ENCODE assay signal across 8 mouse cellular contexts in genomic region chr2:84936474-84937429, GRCm38 (mm10). TPM values are rescaled to one million over a fixed set of nuclear protein-coding genes. Genes with fewer than 3 reads are reported as not detected.
DNase-seq lines count a peak whose midpoint lies in the region; ATAC-seq and TF ChIP-seq lines count a peak whose summit lies in the region.

Gene Slc43a3 (plus strand): TSS chr2:84936579.

- H3K4me1 ChIP-seq in ES-E14 (ENCODE audit: control insufficient read depth in 2 of 2, insufficient read depth in 2 of 2, low read length in 2 of 2, poor library complexity in 1 of 2), result no peaks in the 10 kb centered on the region
- peaks cover 7% of the 10 kb centered on the region for H3K4me1 ChIP-seq in forebrain, embryonic 15.5 days
- H3K4me1 ChIP-seq in hindbrain, embryonic 10.5 days (replicated peaks), result peaks cover 22% of the 10 kb centered on the region
- H3K4me1 ChIP-seq in limb, embryonic 14.5 days (ENCODE audit: control insufficient read depth, insufficient read depth, low read length), result peaks cover 7% of the 10 kb centered on the region
- H3K4me1 ChIP-seq in midbrain, embryonic 15.5 days, result peaks cover 5% of the 10 kb centered on the region; the same call in 1 of the 2 replicates
- peaks cover 9% of the 10 kb centered on the region; the same call in 1 of the 2 replicates for H3K4me1 ChIP-seq in stomach, embryonic 15.5 days

- H3K4me3 ChIP-seq in ES-E14 (ENCODE audit: insufficient read depth in 1 of 2, low read depth in 1 of 2, low read length in 2 of 2, poor library complexity in 1 of 2, severe bottlenecking in 1 of 2), result peak within 1 kb of the TSS; percentile 63 to 73; a peak in 3 of 4 replicates
- peak within 1 kb of the TSS; percentile 25 for H3K4me3 ChIP-seq in forebrain, embryonic 15.5 days
- H3K4me3 ChIP-seq in hindbrain, embryonic 10.5 days, result peak within 1 kb of the TSS; percentile 56
- H3K4me3 ChIP-seq in limb, embryonic 14.5 days (replicated peaks; ENCODE audit: low read length), result peak within 1 kb of the TSS; percentile 45
- peak within 1 kb of the TSS; percentile 25 for H3K4me3 ChIP-seq in midbrain, embryonic 15.5 days
- peak within 1 kb of the TSS; percentile 49 for H3K4me3 ChIP-seq in stomach, embryonic 15.5 days (replicated peaks)

- ATAC-seq in forebrain, embryonic 15.5 days (replicated peaks), result peak; percentile 82
- peak; percentile 96 for ATAC-seq in limb, embryonic 14.5 days (ENCODE audit: low FRiP score, low read depth)
- ATAC-seq in midbrain, embryonic 15.5 days (replicated peaks), result peak; percentile 66
- ATAC-seq in stomach, embryonic 15.5 days (ENCODE audit: insufficient read depth, low FRiP score, low read depth), result peak; percentile 85

- DNase-seq in ES-E14 (ENCODE audit: low read depth, low spot score), result peak; percentile 36
- DNase-seq in adrenal gland, postnatal 36 days, result peak; percentile 81 to 83
- DNase-seq in hindbrain, embryonic 10.5 days (ENCODE audit: low spot score), result peak; percentile 82
- DNase-seq in limb, embryonic 14.5 days (ENCODE audit: low spot score), result peak; percentile 77
- DNase-seq in layer of hippocampus, adult 11-12 months (ENCODE audit: low spot score), result no peak

- peak; percentile 75; the same call in 1 of the 2 replicates for TF ChIP-seq POLR2A in limb, embryonic 14.5 days (IDR thresholded peaks at IDR 0.05; ENCODE audit: borderline replicate concordance, extremely low read depth, insufficient read depth, insufficient read length)

- H3K36me3 ChIP-seq in ES-E14 (ENCODE audit: control insufficient read depth, insufficient read depth, low read length, poor library complexity, severe bottlenecking), result no peaks in the 10 kb centered on the region
- H3K36me3 ChIP-seq in forebrain, embryonic 15.5 days, result no peaks in the 10 kb centered on the region
- no peaks in the 10 kb centered on the region for H3K36me3 ChIP-seq in hindbrain, embryonic 10.5 days
- H3K36me3 ChIP-seq in limb, embryonic 14.5 days (ENCODE audit: control insufficient read depth, insufficient read depth, low read length), result peaks cover 4% of the 10 kb centered on the region; the same call in 1 of the 2 replicates
- H3K36me3 ChIP-seq in midbrain, embryonic 15.5 days (replicated peaks), result no peaks in the 10 kb centered on the region
- no peaks in the 10 kb centered on the region for H3K36me3 ChIP-seq in stomach, embryonic 15.5 days

- peak within 1 kb of the TSS; percentile 58 for H3K9ac ChIP-seq in ES-E14 (ENCODE audit: insufficient read depth, low read depth, low read length, poor library complexity, severe bottlenecking)
- no peak within 1 kb of the TSS; the same call in 1 of the 2 replicates for H3K9ac ChIP-seq in forebrain, embryonic 15.5 days (replicated peaks)
- peak within 1 kb of the TSS; percentile 77 for H3K9ac ChIP-seq in limb, embryonic 14.5 days (ENCODE audit: low read depth, low read length, severe bottlenecking)
- no peak within 1 kb of the TSS for H3K9ac ChIP-seq in midbrain, embryonic 15.5 days
- no peak within 1 kb of the TSS for H3K9ac ChIP-seq in stomach, embryonic 15.5 days

- 23% methylated on average over 34 of the region's 38 CpGs for WGBS in forebrain, embryonic 15.5 days
- WGBS in hindbrain, embryonic 10.5 days, result 24% methylated on average over 38 of the region's 38 CpGs
- WGBS in limb, embryonic 14.5 days, result 20% methylated on average over 37 of the region's 38 CpGs
- WGBS in midbrain, embryonic 15.5 days, result 24% methylated on average over 38 of the region's 38 CpGs
- WGBS in stomach, embryonic 15.5 days, result 11% methylated on average over 38 of the region's 38 CpGs

- no peaks in the 10 kb centered on the region for H3K27me3 ChIP-seq in forebrain, embryonic 15.5 days
- H3K27me3 ChIP-seq in hindbrain, embryonic 10.5 days (ENCODE audit: insufficient read depth, poor library complexity, severe bottlenecking), result no peaks in the 10 kb centered on the region
- H3K27me3 ChIP-seq in limb, embryonic 14.5 days (ENCODE audit: control insufficient read depth, insufficient read depth, low read length), result no peaks in the 10 kb centered on the region
- H3K27me3 ChIP-seq in midbrain, embryonic 15.5 days (replicated peaks), result no peaks in the 10 kb centered on the region
- H3K27me3 ChIP-seq in stomach, embryonic 15.5 days (replicated peaks), result no peaks in the 10 kb centered on the region

- no peaks in the 10 kb centered on the region for H3K9me3 ChIP-seq in ES-E14 (ENCODE audit: control insufficient read depth, insufficient read depth, low read depth, low read length)
- no peaks in the 10 kb centered on the region for H3K9me3 ChIP-seq in forebrain, embryonic 15.5 days
- H3K9me3 ChIP-seq in hindbrain, embryonic 10.5 days, result no peaks in the 10 kb centered on the region
- H3K9me3 ChIP-seq in limb, embryonic 14.5 days (ENCODE audit: control insufficient read depth, low read length), result no peaks in the 10 kb centered on the region
- H3K9me3 ChIP-seq in midbrain, embryonic 15.5 days, result no peaks in the 10 kb centered on the region
- H3K9me3 ChIP-seq in stomach, embryonic 15.5 days, result no peaks in the 10 kb centered on the region

- no peak within 1 kb of the TSS for H3K27ac ChIP-seq in ES-E14 (ENCODE audit: insufficient read depth, low read depth, low read length, poor library complexity, severe bottlenecking)
- H3K27ac ChIP-seq in forebrain, embryonic 15.5 days (replicated peaks), result no peak within 1 kb of the TSS
- peak within 1 kb of the TSS; percentile 91 for H3K27ac ChIP-seq in hindbrain, embryonic 10.5 days
- H3K27ac ChIP-seq in limb, embryonic 14.5 days (replicated peaks; ENCODE audit: low read depth, low read length), result 0 out of 2 replicates have a peak within 1 kb of the TSS, but pooled peaks have one; percentile 38
- no peak within 1 kb of the TSS for H3K27ac ChIP-seq in midbrain, embryonic 15.5 days
- peak within 1 kb of the TSS; percentile 71 for H3K27ac ChIP-seq in stomach, embryonic 15.5 days

- H3K4me2 ChIP-seq in forebrain, embryonic 15.5 days (replicated peaks), result peak within 1 kb of the TSS; percentile 42
- H3K4me2 ChIP-seq in limb, embryonic 14.5 days (replicated peaks; ENCODE audit: low read depth, low read length, severe bottlenecking), result peak within 1 kb of the TSS; percentile 53
- H3K4me2 ChIP-seq in midbrain, embryonic 15.5 days, result peak within 1 kb of the TSS; percentile 47
- H3K4me2 ChIP-seq in stomach, embryonic 15.5 days, result peak within 1 kb of the TSS; percentile 57

- in situ Hi-C loops in ES-E14 (cut with MboI; ENCODE audit: low sequenced_read_pairs in 2 of 2, unreplicated experiment in 2 of 2), result no loop called here

TF ChIP-seq in ES-E14, 5 proteins besides CTCF, POLR2A, EP300 and RAD21:
- TF ChIP-seq MAFK (IDR thresholded peaks at IDR 0.05; ENCODE audit: insufficient read depth, low read depth, low read length) (no peak), CHD2 (IDR thresholded peaks at IDR 0.05; ENCODE audit: low read depth, low read length) (no peak), ZC3H11A (IDR thresholded peaks at IDR 0.05; ENCODE audit: borderline replicate concordance, low read depth, low read length) (no peak), HCFC1 (IDR thresholded peaks at IDR 0.05; ENCODE audit: borderline replicate concordance, insufficient read depth, low read length) (no peak), ZNF384 (IDR thresholded peaks at IDR 0.05; ENCODE audit: low read depth, low read length) (no peak)
TF ChIP-seq in ES-E14: peak in this region for 0.

RNA-seq across cellular contexts. Expression of gene Slc43a3, which starts in this region (rescaled TPM):
- 12.9 and 13.8 TPM in 2 replicates for total RNA-seq in ES-E14 (2012; rRNA removed)
- 10 to 100 TPM; 52.8 to 88.3 TPM for total RNA-seq in adrenal gland, postnatal 36 days (2021)
- polyA plus RNA-seq in forebrain, embryonic 15.5 days (2015; fragmentation: Nextera tagmentation; extraction: Ambion mirVana), result 3.8 and 4.2 TPM in 2 replicates
- 21.5 and 26.6 TPM in 2 replicates for polyA plus RNA-seq in hindbrain, embryonic 10.5 days (2016; fragmentation: Nextera tagmentation; extraction: Ambion mirVana)
- polyA plus RNA-seq in limb, embryonic 14.5 days (2012; rRNA removed), result 73.2 and 85.5 TPM in 2 replicates
- 32.1 and 34.9 TPM in 2 replicates for polyA plus RNA-seq in limb, embryonic 14.5 days (2014; fragmentation: Nextera tagmentation; extraction: Ambion mirVana)
- 3.8 and 5.6 TPM in 2 replicates for polyA plus RNA-seq in midbrain, embryonic 15.5 days (2015; fragmentation: Nextera tagmentation; extraction: Ambion mirVana)
- polyA plus RNA-seq in stomach, embryonic 15.5 days (2015; fragmentation: Nextera tagmentation; extraction: Ambion mirVana), result 44.8 and 47.4 TPM in 2 replicates

Comparison
In these comparisons a context has a peak if more than half of its experiments do, and no peak if none do; other contexts are left out.
1. H3K27ac ChIP-seq: peak in hindbrain, embryonic 10.5 days (single experiment), limb, embryonic 14.5 days (single experiment) and stomach, embryonic 15.5 days (single experiment); none in ES-E14 (single experiment), forebrain, embryonic 15.5 days (single experiment) and midbrain, embryonic 15.5 days (single experiment).
2. H3K9ac ChIP-seq: peak in ES-E14 (single experiment) and limb, embryonic 14.5 days (single experiment); none in forebrain, embryonic 15.5 days (single experiment), midbrain, embryonic 15.5 days (single experiment) and stomach, embryonic 15.5 days (single experiment).
3. Peak in every context shown above with its lines, with median percentiles within 50 percentile points of each other: H3K4me3 ChIP-seq, ATAC-seq and H3K4me2 ChIP-seq.